Mouse (Mus musculus): ENCODE results near the gene Cdh5.

Cdh5 gene

DNA sequence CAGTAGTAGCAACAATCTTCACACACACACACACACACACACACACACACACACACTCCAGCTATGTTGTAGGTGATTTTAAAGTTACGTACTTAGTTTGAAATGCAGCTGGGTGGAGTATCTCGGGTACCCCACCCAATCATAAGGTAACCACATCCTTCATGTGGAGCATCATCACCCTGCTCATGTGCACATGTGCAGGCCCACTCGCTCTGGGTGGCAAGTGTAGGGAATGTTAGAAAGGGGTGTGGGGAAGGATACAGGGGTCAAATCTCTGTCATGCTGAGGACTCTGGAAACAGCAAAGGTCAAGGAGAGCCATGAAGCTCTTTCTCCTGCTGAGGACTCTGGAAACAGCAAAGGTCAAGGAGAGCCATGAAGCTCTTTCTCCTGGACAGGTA is 34.9 kb downstream of the Cdh5 start:
- no peak for DNase-seq (ENCODE audit: low spot score)

DNA sequence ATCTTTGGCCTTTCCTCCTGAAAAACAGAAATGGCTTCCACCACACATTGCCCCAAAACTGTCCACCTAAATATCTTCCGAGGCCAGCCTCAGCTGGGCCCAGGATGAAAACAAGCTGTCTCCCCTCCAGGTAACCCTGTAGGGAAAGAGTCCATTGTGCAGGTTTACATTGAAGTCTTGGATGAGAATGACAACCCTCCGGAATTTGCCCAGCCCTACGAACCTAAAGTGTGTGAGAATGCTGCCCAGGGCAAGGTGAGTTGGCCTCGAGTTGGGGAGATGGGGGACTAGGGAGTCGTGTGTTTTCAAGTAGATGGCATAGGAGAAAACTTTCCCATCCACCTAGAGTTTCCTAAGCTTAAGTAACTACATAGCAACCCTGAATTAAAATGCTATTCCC is 36.2 kb downstream of the Cdh5 start:
- no peak for DNase-seq (ENCODE audit: low spot score)

DNA sequence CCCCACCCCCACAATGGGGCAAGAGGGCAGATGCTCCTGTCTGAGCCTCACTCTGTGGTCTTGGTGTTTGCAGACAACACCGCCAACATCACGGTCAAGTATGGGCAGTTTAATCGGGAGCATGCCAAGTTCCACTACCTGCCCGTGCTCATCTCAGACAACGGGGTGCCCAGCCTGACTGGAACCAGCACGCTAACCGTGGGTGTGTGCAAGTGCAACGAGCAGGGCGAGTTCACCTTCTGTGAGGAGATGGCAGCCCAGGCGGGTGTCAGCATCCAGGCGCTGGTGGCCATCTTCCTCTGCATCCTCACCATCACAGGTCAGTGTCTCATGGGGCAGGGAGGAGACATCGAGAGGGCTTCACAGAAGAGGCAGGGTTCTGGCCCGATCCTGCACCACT is 39.2 kb downstream of the Cdh5 start:
- no peak for DNase-seq (ENCODE audit: low spot score)

DNA sequence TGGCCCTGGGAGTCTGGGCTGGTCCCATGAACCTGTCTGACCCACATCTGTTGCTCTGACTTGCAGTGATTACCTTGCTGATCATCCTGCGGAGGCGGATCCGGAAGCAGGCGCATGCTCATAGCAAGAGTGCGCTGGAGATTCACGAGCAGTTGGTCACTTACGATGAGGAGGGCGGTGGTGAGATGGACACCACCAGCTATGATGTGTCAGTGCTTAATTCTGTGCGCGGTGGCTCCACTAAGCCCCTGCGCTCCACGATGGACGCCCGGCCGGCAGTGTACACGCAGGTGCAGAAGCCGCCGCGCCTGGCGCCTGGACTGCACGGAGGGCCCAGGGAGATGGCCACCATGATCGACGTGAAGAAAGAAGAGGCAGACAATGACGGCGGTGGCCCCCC is 41.0 kb downstream of the Cdh5 start:
- no peak for DNase-seq (ENCODE audit: low spot score)

DNA sequence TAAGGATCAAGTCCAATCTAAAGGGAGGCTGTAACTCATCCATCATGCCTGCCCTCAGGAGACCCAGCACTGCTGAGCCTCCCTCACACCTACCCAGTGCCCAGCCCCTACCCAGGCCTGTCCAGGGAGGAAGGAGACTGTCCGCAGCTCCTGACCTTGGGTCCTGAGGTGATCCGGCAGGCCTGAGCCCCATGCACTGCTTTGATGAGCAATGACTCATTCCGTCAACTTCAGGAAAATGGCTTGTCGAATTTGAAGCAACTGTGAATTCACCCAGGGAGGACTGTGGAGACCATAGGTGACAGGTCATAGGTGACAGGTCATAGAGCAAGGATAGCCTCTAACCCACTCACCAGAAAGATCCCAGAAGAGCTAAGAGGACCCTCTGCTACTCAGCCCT is 42.0 kb downstream of the Cdh5 start:
- DNase-seq (ENCODE audit: low spot score) = no peak

DNA sequence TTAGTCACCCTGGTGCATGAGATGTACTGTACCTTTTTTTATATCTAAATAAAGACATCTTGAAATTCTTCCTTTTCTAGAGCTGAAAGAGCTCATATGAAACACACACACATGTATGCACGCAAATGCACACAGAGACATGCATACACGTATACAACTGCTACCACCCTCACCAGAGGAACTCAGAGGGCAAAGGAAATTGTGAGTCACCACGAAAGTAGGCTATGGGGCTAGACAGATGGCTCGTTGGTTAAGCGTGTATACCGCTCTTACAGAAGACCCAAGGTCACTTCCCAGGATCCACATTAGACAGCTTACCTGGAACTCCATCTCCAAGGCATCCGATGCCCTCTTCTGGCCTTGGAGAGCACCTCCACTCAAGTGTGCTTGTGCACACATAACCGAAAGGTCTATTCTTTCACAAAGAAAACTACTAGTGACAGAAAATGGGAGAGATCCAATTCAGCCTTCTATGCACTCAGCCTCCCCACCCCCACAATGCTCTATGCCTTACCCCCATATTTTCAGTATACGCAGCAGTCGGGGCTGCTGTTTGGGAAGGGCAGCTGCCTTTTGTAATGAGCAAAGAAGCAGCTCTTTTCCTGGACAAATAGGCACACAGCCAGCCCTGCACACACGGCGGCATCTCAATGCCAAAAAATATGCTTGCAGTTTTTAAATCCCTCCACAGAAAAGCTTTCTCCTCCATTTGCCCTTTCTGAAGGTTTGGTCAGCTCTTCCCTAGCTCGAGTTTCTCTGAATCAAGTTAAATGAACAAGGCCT is 43.2 kb downstream of the Cdh5 start:
- DNase-seq (ENCODE audit: low spot score) = no peak

DNA sequence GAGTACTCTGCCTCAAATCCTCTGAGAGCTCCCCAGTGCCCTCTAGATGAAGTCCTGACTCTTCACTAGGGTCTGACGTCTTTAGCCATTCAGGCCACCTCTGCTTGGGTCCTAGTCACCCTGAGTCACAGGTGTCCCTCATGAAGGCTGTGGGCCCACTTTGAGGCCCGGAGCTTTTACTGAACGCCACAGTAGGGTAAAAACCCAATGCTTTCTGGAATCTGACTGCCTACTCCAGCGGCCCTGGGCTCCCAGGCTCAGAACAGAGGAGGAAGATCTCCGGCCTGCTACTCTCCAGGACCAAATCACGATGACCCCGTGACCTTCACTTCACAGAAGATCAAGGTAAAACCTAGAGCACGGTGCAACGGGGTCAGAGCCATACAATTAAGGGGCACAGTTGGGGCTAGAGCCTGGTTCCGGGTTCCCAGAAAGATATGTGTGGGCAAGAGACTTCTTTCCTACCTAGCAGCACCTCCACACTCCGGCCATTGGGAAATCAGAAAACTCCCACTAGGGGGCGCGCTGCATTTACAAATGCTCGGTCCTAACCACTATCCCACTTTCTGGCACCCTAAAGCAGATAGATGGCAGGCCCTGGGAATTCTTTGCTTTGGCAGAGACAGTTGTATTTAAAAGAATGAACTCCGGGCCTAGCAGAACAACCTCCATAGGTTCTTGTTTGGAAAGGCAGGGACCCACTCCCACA is 44.7 kb downstream of the Cdh5 start:
- peak; percentile 74 for DNase-seq (ENCODE audit: low spot score)

DNA sequence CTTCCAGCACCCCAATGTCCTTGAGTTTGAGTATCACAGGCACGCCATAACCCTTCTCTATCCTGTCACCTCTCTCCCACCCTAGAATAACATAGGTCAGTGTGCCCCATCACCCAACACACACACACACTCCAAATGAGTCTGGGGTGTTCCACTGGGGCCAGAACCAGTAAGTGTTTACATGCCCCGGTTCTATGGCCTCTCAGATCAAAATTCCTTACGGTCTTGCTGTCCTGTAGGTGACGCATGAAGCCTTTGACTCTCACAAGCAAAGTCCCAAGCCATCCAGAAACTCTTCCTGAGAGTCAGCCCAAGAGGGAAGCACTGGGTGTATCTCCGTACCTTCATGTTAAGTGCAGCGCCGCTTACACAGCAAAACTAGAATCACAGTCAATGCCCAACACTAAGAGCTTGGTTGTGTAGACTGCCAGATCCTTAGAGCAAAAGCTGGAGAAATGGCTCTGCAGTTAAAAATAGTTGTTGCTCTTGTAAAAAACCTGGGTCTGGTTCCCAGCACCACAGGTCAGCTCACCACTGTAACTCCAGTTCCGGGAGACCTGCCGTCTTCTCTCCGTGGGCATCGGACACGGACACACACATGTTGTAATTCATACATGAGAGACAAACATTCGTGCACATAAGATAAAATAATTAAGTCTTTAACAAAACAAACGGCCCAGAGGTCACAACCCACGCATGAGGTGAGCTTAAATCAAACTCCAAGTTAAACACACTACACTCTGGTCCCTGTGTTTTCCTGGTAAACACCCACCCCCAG is 45.5 kb downstream of the Cdh5 start:
- DNase-seq (ENCODE audit: low spot score) = no peak

DNA sequence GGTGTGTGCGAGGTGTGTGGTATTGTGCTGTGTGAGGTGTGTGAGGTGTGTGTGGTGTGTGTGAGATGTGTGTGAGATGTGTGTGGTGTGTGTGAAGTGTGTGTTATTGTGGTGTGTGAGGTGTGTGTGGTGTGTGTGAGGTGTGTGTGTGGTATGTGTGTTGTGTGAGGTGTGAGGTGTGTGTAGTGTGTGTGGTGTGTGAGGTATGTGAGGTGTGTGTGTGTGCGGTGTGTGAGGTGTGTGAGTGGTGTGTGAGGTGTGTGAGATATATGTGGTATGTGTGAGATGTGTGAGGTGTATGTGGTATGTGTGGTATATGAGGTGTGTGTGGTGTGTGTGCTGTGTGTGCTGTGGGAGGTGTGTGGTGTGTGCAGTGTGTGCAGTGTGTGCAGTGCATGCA is 46.5 kb downstream of the Cdh5 start:
- DNase-seq (ENCODE audit: low spot score) = no peak

DNA sequence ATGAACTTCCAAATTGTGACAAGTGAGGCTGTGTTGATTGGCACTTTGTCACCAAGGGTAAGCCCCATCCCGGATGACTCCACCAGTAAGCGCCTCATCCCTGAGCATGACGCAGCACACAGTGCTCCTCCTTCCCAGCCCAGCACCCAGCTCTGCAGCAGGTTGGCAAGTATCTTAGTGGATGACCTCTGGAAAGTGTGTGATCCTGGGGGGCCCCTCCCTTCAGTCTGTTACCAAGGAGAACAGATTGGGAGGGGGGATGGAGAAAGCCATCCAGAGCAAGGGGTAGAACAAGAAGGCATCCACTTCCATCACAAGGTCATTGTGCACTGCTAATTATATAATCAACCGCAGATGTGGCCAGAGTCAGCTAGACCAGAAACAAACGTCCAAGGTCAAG is 59.3 kb downstream of the Cdh5 start:
- DNase-seq (ENCODE audit: low spot score) = no peak

DNA sequence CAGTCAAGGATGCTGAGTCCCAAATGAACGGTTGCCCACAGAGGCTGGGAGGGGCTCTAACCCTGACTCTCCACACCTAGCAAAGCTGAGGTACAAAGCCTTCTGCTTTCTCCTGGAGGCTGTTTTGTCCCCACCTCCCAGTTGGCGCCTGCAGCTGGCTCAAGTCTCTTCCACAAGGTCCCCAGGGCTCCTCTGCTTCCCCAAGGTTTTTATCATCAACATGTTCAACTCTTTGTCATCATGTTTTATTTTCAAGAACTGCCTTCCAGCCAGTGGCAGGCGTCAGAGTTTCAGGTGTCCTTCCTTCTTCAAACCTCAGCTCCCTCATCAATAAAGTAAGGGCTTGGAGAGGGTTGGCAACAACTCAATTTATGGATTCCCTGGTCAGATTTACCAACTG is 68.0 kb downstream of the Cdh5 start:
- DNase-seq (ENCODE audit: low spot score) = no peak

DNA sequence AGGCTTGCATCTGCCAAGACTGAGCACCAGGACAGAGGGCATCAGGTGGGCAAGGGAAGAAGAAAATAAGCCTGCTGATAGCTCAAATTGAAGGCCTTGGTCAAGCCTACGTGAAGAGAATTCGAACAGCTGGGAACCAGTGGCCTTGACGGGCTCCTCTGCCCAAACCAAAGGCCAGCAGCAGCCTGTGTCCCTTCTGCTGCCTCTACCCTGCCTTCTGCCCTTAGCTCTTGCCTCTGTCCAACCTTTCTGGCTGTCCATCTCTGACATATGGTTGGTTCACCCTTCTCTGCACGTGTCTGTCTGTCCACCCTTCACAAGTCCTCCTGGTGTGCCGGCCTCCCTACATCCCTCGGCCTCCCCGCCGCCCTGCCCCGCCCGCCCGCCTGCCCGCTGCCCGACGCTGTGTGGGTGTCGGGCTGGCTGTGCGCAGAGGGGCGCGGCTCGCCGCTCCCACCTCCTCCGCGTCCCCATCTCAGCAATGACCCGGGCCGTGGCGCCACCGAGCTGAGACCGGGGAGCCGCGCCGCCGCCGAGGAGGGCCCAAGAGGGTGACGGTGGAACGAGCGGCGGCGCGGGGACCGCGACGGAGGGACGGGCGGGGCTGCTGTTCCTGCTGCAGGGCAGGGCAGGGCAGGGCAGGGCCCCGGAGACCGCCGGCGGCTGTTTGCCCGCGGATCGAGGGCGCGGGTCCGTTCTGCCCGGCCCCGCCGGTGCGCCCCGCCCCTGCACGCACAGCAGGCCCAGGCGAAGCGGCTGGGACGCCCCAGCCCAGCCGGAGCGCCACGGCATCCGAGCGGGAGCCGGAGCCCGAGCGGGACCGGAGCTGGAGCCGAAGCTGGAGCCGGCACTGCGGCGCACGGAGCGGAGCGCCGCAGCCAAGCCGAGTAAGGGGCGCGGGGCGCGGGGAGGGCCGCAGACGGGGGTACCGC is 69.0 kb downstream of the Cdh5 start, which contains the start of gene Bean1:
Gene Bean1 (plus strand): TSS at position 325 of the 932 bp plus-strand sequence.
- peak; percentile 53 for DNase-seq (ENCODE audit: low spot score)

DNA sequence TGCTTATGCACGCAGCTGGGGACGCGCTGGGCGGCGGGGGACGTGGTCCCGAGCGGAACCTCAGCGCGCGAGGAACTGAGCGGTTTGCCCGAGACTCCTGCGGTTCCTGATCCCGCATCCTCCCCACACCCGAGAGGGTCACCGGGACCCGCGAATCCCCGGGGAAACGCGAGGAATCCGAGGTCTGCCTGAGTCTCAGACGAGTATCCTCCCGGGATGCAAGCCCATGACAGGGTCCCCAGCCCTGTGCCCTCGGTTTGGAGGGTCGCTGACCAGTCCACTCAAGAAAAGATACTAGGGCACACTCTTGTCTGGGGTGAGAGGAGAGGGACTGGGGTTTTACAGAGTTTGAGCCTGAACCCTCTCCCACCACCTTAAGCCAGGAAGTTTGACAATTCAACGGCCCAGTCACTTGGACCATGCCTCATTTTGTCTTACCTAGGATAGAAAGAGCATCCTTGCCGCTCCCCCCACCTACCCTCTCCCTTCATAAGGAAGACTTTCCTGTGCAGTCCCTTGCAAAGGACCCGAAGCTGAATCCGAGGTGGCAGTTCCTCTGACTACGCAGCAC is 69.7 kb downstream of the Cdh5 start:
- DNase-seq (ENCODE audit: low spot score) = peak; percentile 16

DNA sequence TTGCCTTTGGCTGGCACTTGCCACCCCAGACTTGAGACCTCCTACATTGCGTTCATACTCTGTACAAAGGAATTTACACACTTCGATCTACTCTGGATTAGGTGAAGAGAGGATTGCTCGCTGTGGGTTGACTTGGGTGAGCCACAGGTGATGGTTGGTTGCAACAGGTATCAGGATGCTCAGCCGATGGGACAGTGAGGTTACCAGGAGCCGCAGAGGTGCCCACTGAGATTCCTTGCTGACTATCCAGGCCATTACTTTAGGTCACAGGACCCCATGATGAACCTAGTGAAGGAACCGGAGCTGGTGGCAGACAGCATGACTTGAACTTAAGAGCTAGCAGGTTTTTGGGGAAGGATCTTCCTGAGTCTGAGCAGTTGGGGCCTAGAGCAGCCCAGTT is 71.0 kb downstream of the Cdh5 start:
- DNase-seq (ENCODE audit: low spot score) = no peak

DNA sequence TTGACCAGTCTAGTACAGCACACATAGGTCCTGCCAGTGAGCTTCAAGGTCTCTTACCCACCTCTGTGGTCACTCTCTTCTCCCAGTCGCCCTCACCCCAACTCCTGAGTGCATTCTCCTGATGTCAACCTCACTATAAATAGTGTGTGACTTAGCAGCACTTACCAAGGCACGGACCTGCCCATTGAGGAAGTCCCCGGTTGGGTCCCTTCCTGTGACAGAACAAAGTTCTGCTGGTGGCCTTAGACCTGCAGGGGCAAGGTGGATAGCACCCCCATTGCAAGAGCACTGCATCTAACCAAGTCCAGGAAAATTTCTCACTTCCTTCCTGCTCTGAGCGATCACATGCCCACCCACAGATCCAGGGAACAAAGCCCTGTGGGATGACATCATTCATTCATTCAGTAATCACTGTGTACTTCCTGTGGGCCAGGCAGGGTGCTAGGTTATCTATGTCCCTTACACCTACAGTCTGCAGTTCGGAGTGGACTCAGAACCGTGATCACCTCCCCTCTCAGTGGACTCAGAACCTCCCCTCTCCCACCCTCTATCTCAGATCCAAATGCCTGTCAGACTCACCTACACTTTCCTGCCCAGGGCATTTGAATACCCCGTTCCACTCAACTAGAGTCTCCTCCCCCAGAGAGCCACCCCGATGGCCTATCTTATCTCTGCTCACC is 74.6 kb downstream of the Cdh5 start:
- no peak for DNase-seq (ENCODE audit: low spot score)

DNA sequence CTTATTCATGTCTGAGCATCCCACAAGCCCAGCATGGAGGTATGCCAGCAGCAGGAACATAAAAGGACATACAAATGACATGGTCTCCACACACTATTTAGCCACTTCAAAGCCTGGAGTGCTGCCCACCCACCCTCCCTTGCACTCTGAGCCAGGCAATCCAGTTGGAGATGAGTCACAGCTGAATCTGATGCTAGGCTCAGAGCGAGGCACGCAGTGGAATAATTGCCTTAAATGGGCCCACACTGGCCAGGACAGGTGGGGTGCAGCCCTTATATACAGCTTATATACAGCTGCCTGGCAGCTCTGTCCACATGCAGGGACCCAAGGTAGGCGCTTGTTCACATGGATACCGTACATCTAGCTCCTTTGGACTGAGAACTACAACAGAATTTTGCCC is 75.6 kb downstream of the Cdh5 start:
- no peak for DNase-seq (ENCODE audit: low spot score)

DNA sequence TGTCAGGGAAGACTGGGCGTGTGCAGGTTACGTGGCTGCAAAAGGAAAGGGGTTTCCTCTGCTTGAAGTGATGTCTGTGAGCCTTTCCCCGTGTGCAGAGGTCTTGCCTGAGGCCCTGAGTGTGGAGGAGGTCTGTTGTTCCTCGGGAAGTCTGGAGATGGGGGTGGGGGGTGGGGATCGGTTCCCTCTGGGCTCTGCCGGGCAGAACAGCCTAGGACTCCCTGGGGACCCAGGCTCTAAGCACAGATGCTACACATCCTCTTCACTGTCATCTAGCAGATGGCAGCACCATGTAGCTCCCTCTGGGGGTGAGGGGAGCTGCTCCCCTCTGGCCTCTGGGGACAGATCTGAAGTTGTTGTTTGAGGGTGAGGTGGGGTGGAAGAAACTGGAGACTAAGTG is 83.5 kb downstream of the Cdh5 start:
- no peak for DNase-seq (ENCODE audit: low spot score)

DNA sequence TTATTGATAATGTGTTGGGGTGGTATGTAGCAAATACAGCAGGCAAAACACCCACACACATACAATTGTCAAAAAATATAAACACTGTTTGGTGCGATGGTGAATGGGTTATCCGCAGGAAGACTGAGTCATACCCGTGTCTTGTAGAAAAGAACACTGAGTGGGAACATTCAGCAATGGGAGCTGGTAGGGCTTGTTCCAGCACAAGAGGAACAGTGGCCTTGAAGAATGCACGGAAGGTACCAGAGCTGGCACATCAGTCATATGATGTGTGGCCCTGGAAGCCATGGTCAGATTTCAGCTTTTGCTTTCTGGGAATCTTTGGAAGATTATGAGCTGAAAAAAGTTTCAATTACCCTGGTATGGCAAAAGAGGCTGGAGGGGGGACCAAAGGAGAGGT is 85.4 kb downstream of the Cdh5 start:
- DNase-seq (ENCODE audit: low spot score) = no peak

DNA sequence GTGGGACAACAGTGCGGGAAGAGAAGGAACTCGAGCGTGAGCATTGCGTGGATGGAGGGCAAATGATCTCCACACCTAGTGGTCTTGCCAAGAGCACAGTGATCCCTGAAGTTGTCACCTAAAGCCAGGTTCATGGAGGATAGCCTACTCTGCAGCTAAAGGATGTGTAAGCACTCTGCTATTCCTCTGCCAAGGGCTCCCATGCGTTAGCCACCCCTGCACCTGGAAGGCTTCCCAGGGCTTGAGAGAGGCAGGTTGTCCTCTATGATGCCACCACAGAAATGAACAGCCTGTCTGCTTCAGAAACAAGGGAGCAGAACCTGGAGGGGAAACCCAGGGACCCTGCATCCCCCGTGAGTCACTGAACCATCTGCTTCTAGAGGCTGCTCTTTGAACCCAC is 86.2 kb downstream of the Cdh5 start:
- DNase-seq (ENCODE audit: low spot score) = no peak

DNA sequence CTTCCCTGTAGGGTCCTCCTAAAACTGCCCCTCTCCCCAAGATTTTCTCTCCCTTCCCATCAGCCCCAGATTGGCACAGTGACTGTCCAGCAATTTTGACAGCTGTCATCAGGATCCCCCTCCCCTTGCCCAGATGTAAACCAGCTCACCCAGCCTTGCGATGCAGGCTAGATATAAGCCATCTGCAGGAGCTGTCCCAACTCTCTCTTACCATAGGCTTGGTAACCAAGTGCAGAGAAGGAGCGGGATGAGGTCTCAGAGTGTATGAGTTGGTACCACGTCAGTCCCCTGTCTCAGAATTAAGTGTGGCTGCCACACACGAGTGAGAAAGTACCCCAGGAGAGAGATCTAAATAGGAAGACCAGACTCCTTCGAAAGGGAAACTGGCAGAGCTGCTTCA is 87.0 kb downstream of the Cdh5 start:
- DNase-seq (ENCODE audit: low spot score) = no peak
